Mouse (Mus musculus) hindbrain, embryonic 13.5 days (tissue): ENCODE data around the gene Selp. TPM values are rescaled to one million over a fixed set of nuclear protein-coding genes. Genes with fewer than 3 reads are reported as not detected.

Experiments
- ATAC-seq: fragments of 200-750 bp; cut with Nextera tagmentation; 2 replicates; pipeline ENCODE4 v1.8.0; 2017; ENCODE audit warnings: moderate TSS enrichment; ENCODE audit not compliant: low FRiP score
- H3K27ac ChIP-seq: fragments of 300-500 bp; sonication (generic); 2 replicates; pipeline ENCODE4 v1.5.1; 2015; ENCODE audit warnings: inconsistent platforms, mild to moderate bottlenecking, moderate library complexity
- H3K27me3 ChIP-seq: fragments of 300-500 bp; sonication (generic); 2 replicates; pipeline ENCODE4 v1.6.1; 2015; ENCODE audit warnings: mild to moderate bottlenecking, inconsistent platforms
- H3K36me3 ChIP-seq: fragments of 300-500 bp; sonication (generic); 2 replicates; pipeline ENCODE4 v1.6.1; 2015; ENCODE audit warnings: mild to moderate bottlenecking, inconsistent platforms
- H3K4me1 ChIP-seq: fragments of 300-500 bp; sonication (generic); replicated peaks from 2 replicates; pipeline ENCODE4 v1.6.1; 2015; ENCODE audit warnings: inconsistent platforms
- H3K4me2 ChIP-seq: fragments of 300-500 bp; sonication (generic); 2 replicates; pipeline ENCODE4 v1.6.1; 2015; ENCODE audit warnings: inconsistent platforms, mild to moderate bottlenecking, moderate library complexity
- H3K4me3 ChIP-seq: fragments of 300-500 bp; sonication (generic); 2 replicates; pipeline ENCODE4 v1.5.1; 2015; ENCODE audit warnings: mild to moderate bottlenecking, inconsistent platforms
- H3K9ac ChIP-seq: fragments of 300-500 bp; sonication (generic); 2 replicates; pipeline ENCODE4 v1.6.1; 2015; ENCODE audit warnings: mild to moderate bottlenecking, inconsistent platforms
- H3K9me3 ChIP-seq: fragments of 300-500 bp; sonication (generic); 2 replicates; pipeline ENCODE4 v1.6.1; 2016; ENCODE audit warnings: inconsistent platforms
- WGBS: fragments of 180-500 bp; shearing (Covaris S2); methylation state at CpG from one replicate; pipeline ENCODE4 v1.1.7; 2015; 5-methylcytosine and 5-hydroxymethylcytosine counted together
- polyA plus RNA-seq: library from polyadenylated mRNA; unstranded; fragments of >200 nt; fragmentation: Nextera tagmentation; extraction: Ambion mirVana; gene quantifications from 2 replicates; pipeline ENCODE4 v1.2.1, GENCODE M21; 2015

Gene Selp
- polyA plus RNA-seq, 1 experiment from 2014 or later: not detected

DNA sequence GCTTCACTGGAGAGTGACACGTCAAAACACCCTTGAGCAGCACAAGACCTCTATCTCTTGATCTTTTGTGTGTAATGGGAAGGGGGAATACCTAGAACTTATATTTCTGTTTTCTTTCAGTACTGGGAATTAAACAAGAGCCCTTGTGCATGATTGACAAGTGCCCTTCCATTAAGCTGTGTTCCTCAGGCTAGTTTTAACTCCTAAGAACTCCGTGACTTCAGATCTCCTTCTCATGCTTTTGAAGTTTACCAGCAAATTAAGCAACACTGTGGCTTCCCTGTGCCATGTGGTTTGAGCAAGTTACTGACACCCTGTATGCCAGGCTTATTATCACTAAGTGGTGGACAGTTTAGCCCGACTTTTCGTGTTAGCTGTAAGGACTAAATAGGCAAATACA is 32.0 kb upstream of the Selp start:
- no peaks in the 10 kb centered on the region for H3K36me3 ChIP-seq
- H3K9me3 ChIP-seq: no peaks in the 10 kb centered on the region
- no peak overlapping the region for H3K9ac ChIP-seq
- H3K27me3 ChIP-seq: no peaks in the 10 kb centered on the region
- no peak for ATAC-seq
- no peak overlapping the region for H3K4me3 ChIP-seq
- no peak overlapping the region for H3K4me2 ChIP-seq
- no peaks in the 10 kb centered on the region for H3K4me1 ChIP-seq
- WGBS: 90% methylated on average over 4 of the region's 4 CpGs
- no peak overlapping the region for H3K27ac ChIP-seq

DNA sequence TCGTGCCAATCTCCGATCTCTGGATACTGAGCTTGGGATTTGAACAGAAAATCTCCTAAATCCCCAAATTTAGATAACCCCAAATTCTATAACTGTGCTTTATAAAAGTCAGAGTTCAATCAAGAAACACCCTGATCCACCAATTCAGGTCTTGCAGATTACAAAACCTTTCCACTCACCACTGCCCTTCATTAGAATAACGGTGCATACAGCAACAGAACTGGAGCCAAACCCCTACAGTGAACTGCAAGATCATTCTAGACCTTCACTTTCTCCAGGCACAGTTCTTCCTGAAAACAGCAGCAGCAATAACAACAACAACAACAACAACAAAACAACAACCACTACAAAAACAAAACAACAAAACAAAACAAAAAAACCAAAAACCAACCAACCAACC is 28.3 kb upstream of the Selp start:
- ATAC-seq: no peak

DNA sequence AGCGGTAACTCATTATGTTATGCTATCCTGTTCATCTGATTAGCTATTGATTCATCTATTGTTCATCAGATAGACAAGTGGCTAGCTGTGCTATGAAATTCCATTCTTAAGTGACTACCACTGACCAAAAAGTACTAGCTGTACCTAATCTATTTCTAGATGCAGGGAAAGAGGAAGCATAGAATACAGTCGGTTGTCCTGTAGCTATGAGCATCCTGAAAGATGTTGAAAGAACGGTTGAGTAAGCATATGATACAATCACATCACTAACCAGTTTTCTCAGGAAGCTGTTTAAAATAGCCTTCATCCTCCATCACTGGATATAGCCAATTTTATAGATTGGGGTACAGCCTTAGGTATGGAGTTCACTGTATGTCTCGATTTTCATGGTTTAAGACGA is 27.2 kb upstream of the Selp start:
- H3K27me3 ChIP-seq: no peaks in the 10 kb centered on the region
- no peaks in the 10 kb centered on the region for H3K36me3 ChIP-seq
- H3K4me2 ChIP-seq: no peak overlapping the region
- H3K4me3 ChIP-seq: no peak overlapping the region
- H3K4me1 ChIP-seq: no peaks in the 10 kb centered on the region
- H3K9ac ChIP-seq: no peak overlapping the region
- no peak overlapping the region for H3K27ac ChIP-seq
- no peak for ATAC-seq
- 93% methylated on average over 5 of the region's 5 CpGs for WGBS
- no peaks in the 10 kb centered on the region for H3K9me3 ChIP-seq

More for the DNA sequence above, 28.3 kb upstream of the Selp start:
- Histone ChIP-seq H3K9me3 (no peaks in the 10 kb centered on the region), H3K27ac (no peak overlapping the region), H3K4me2 (no peak overlapping the region), H3K27me3 (no peaks in the 10 kb centered on the region), H3K9ac (no peak overlapping the region), H3K36me3 (no peaks in the 10 kb centered on the region), H3K4me3 (no peak overlapping the region), H3K4me1 (no peaks in the 10 kb centered on the region)
- 92% methylated on average over 3 of the region's 3 CpGs for WGBS

DNA sequence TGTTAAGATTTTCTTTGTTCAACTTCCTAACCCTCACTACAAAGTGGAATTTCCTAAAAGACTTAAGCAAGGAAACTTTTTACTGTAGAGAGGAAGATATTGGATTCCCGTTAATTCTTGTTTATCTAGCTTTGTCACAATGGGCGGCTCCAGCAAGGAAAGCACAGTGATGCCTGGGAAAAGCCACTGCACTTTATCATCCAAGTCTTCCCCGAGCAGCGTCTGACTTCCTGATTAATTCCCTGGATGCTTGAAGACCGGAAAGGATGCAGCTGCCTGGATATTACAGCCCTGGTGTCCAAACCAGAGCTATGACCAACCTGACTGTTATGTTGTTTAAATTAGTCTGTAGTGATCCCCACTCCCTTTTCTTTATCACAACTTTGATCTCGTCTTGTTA is 18.3 kb upstream of the Selp start:
- no peak overlapping the region for H3K27ac ChIP-seq
- H3K9ac ChIP-seq: no peak overlapping the region
- no peaks in the 10 kb centered on the region for H3K36me3 ChIP-seq
- no peaks in the 10 kb centered on the region for H3K9me3 ChIP-seq
- ATAC-seq: no peak
- no peaks in the 10 kb centered on the region for H3K4me1 ChIP-seq
- no peaks in the 10 kb centered on the region for H3K27me3 ChIP-seq
- 73% methylated on average over 6 of the region's 6 CpGs for WGBS
- no peak overlapping the region for H3K4me3 ChIP-seq
- H3K4me2 ChIP-seq: no peak overlapping the region

DNA sequence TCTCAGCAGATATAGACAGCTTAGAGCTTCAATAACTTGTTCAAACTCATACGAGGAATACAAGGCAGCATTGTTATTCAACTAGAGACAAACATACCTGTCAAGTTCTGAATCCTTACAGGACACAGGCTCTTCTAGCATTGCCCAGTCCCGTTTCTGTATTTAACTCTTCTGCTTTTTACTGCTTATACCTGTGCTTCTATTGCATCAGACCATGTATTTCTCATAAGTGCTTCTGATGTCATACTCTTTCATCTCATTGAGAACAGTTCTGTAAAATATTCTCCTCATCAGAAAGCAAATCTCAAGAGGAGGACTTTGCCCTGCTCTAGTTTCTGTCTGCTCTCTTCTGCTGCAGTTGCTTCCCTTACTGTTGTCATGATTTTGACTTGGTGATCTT is 17.2 kb upstream of the Selp start:
- ATAC-seq: no peak
- H3K27ac ChIP-seq: no peak overlapping the region
- H3K4me3 ChIP-seq: no peak overlapping the region
- H3K9me3 ChIP-seq: no peaks in the 10 kb centered on the region
- H3K9ac ChIP-seq: no peak overlapping the region
- WGBS: 80% methylated on average over 2 of the region's 2 CpGs
- H3K27me3 ChIP-seq: no peaks in the 10 kb centered on the region
- no peaks in the 10 kb centered on the region for H3K4me1 ChIP-seq
- no peaks in the 10 kb centered on the region for H3K36me3 ChIP-seq
- H3K4me2 ChIP-seq: no peak overlapping the region

DNA sequence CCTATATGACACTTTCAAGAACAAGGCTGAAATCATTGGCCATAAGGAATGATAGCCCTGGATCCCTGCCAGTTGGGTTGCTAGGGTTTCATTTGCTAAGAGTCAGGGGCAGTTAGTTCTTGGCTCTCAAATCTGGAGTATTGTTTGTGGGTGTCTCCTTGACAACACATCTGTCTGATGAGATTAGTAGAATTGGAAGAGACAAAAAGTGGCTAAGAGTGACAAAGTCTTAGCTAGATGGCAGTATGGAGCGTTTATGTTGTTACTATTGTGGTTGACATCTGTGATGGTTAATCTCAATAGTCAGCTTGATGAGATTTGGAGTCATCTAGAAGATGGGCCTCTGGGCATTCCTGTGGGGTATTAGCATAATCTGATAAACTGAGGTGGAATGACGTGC is 16.7 kb upstream of the Selp start:
- no peak overlapping the region for H3K27ac ChIP-seq
- no peak overlapping the region for H3K4me3 ChIP-seq
- no peak overlapping the region for H3K4me2 ChIP-seq
- ATAC-seq: no peak
- H3K9ac ChIP-seq: no peak overlapping the region
- no peaks in the 10 kb centered on the region for H3K27me3 ChIP-seq
- 77% methylated on average over 2 of the region's 2 CpGs for WGBS
- H3K36me3 ChIP-seq: no peaks in the 10 kb centered on the region
- no peaks in the 10 kb centered on the region for H3K9me3 ChIP-seq
- no peaks in the 10 kb centered on the region for H3K4me1 ChIP-seq

DNA sequence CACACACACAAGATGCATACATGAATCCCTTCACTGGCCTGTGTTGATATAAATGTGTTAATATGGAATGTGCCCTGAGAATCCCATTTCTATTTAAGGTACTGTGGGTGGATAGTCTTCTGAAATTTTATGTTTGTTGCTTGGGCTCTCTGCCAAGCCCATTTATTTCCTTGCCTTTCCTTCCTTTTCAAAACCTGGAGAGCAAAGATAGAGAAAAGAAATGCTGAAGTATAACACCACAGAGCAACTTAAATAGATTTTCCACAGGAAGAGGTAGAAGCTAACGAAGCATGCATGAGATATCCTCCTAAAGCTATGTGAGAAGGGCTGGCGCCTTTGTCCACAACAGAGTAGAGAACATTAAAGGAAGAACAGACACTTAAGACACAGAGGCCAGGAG is 5.3 kb upstream of the Selp start:
- WGBS: 88% methylated on average over 2 of the region's 2 CpGs
- Histone ChIP-seq H3K4me2 (no peak overlapping the region), H3K9me3 (no peaks in the 10 kb centered on the region), H3K4me1 (no peaks in the 10 kb centered on the region), H3K27ac (no peak overlapping the region), H3K36me3 (no peaks in the 10 kb centered on the region), H3K4me3 (no peak overlapping the region), H3K9ac (no peak overlapping the region), H3K27me3 (no peaks in the 10 kb centered on the region)
- ATAC-seq: no peak

DNA sequence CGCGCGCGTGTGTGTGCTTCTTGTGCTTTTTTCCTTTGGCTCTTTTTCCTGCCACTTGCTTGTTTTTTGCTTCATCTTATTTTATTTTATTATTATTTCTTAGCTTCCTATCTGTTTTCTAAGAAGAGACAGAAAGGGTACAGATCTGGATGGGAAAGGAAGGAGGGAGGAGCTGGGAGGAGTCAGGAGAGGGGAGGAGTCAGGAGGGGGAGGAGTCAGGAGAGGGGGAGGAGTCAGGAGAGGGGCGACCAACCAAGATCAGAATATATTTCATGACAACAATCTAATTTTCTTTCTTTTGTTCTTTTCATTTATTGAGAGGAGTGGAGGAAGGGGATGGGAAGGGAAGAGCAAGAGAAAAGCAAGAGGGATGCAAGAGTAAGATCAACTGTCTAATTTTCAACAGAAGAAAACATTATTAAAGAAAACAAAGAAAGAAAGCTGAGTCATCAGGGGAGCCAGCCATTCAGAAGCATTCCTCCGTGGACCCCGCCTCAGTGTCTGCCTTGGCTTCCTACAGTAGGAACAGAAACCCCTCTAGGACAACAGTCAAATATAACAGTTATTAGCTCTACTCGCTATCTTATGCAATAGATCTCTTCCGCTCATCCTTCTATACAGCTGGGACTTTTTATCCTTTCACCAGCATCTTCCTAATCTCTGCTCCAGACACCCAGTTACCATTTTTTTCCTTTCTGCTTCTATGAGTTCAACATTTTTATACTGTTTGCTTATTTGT is 4.3 kb upstream of the Selp start:
- H3K9ac ChIP-seq: no peak overlapping the region
- no peaks in the 10 kb centered on the region for H3K4me1 ChIP-seq
- H3K27ac ChIP-seq: no peak overlapping the region
- no peaks in the 10 kb centered on the region for H3K27me3 ChIP-seq
- no peak for ATAC-seq
- H3K9me3 ChIP-seq: no peaks in the 10 kb centered on the region
- no peak overlapping the region for H3K4me2 ChIP-seq
- WGBS: 92% methylated on average over 9 of the region's 9 CpGs
- H3K4me3 ChIP-seq: no peak overlapping the region
- no peaks in the 10 kb centered on the region for H3K36me3 ChIP-seq

DNA sequence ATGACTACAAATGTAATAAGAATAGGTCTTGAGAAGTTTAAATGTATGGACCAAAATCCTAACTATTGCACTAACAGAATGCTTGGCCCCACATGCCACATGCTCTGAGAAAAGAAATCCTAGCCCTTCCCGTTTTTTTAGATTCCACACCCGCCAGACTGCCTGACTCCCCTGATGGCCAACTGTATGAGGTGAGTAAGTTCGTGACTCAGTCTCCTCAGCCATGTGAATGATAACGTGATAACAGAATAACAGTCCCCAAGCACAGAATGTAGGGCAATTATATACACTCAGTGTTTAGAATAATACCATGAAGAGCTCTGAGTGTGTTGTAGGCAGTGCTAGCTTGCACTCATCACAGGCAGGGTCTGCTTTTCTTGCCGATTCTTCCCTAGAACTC is 784 bp upstream of the Selp start:
- H3K9me3 ChIP-seq: no peaks in the 10 kb centered on the region
- no peak overlapping the region for H3K9ac ChIP-seq
- no peaks in the 10 kb centered on the region for H3K36me3 ChIP-seq
- H3K4me2 ChIP-seq: no peak overlapping the region
- no peak overlapping the region for H3K27ac ChIP-seq
- ATAC-seq: no peak
- H3K4me3 ChIP-seq: no peak overlapping the region
- WGBS: 88% methylated on average over 5 of the region's 5 CpGs
- H3K4me1 ChIP-seq: no peaks in the 10 kb centered on the region
- no peaks in the 10 kb centered on the region for H3K27me3 ChIP-seq

DNA sequence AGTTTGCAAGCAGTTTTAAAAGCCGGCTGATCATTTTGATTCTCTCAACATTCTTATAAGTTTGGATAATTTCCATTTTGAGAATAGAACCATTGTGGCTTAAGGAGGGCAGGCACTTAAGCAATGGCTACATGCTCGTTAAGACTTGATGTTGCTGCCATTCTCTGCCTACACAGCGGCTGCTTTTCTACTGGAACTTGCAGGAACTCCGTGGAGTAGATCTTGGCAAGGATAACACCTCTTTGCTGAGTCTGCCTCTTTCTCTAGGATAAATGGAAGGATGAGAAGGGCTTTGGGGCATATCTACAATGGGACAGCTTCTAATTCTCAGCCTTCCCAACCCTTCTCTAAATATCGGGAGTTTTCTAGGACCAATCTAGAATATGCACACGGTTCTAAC is 583 bp downstream of the Selp start:
- no peak overlapping the region for H3K4me3 ChIP-seq
- H3K4me2 ChIP-seq: no peak overlapping the region
- no peak overlapping the region for H3K27ac ChIP-seq
- ATAC-seq: no peak
- no peak overlapping the region for H3K9ac ChIP-seq
- no peaks in the 10 kb centered on the region for H3K36me3 ChIP-seq
- H3K9me3 ChIP-seq: no peaks in the 10 kb centered on the region
- no peaks in the 10 kb centered on the region for H3K27me3 ChIP-seq
- 85% methylated on average over 6 of the region's 6 CpGs for WGBS
- H3K4me1 ChIP-seq: no peaks in the 10 kb centered on the region

DNA sequence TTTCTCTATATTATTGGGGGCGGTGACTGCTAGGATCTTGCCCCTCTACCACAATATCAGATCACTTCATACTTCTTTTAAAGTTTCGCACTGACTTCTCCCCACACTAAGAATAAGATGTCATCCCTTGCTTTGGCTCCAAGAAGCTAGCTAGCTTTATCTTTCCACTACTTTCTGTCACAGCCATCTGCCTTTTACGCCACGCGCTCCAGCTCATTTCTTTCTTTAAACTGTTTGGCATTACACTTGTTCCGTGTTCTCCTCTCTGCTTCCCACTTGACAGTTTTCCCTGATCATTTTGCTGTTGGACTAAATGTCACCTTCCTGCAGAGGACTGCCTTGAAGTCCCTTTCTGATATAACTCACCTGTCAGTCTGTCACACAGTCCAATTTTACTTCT is 2.8 kb downstream of the Selp start:
- H3K9me3 ChIP-seq: no peaks in the 10 kb centered on the region
- WGBS: 94% methylated on average over 6 of the region's 6 CpGs
- H3K36me3 ChIP-seq: no peaks in the 10 kb centered on the region
- no peak overlapping the region for H3K4me2 ChIP-seq
- H3K4me3 ChIP-seq: no peak overlapping the region
- no peaks in the 10 kb centered on the region for H3K27me3 ChIP-seq
- H3K27ac ChIP-seq: no peak overlapping the region
- H3K9ac ChIP-seq: no peak overlapping the region
- no peaks in the 10 kb centered on the region for H3K4me1 ChIP-seq
- ATAC-seq: no peak

DNA sequence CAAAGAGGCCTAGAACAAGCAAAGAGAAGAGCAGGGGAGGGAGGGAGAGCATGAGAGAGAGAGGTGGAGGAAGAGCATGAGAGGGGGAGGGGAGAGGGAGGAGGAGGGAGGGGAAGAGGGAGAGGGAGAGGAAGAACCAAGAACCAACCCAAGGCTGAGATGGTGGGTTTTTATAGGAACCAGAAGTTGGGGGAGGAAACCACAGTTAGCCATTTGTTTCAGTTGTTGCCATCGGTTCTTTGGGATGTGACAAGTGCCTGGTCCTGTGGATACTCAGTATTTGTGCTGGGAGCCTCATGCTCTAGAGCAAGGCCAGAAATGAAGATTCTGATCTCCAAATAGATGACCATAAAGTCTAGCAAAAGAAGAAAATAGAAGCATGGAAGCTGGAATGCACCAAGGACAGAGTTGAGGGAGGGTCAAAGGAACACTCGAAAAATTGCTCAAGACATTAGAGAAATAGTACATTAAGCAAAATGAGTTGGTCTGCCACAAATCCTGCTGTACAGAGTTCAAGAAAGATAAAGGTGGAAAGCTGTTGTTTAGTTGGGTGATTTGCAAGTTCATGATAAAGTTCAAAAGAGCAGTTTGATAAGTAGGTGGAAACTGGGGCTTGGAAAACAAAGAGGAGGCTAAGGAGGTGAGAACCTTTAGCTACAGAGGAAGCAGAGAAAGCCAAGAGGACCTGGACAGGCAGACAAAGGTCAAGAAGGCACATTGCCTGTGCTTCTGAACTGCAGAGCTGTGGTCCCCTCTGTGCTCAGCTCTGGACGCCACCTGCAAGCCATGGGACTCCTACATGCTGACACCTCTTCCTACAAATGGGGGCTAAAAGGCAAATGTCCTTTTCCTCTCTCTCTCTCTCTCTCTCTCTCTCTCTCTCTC is 5.1 kb downstream of the Selp start:
- WGBS: 86% methylated on average over 3 of the region's 3 CpGs
- Histone ChIP-seq H3K27me3 (no peaks in the 10 kb centered on the region), H3K9ac (no peak overlapping the region), H3K9me3 (no peaks in the 10 kb centered on the region), H3K4me3 (no peak overlapping the region), H3K4me2 (no peak overlapping the region), H3K4me1 (no peaks in the 10 kb centered on the region), H3K27ac (no peak overlapping the region), H3K36me3 (no peaks in the 10 kb centered on the region)
- no peak for ATAC-seq

DNA sequence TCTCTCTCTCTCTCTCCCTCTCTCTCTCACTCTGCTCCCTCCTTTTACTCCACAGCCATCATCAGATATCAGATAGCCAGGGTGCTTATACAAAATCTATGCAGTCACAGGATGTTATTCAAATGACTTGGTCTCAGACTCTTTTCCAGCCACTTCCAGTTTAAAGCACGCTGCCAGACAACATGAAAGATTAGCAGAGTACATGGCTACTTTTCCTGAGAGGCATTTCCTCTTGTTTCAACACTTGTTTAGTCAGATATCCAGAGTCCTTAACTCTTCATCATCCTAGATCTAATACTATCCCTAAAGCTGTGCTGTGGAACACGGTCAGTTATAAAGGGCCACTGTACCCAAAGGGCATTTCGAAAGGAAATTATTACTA is 5.7 kb downstream of the Selp start:
- H3K4me2 ChIP-seq: no peak overlapping the region
- H3K9me3 ChIP-seq: no peaks in the 10 kb centered on the region
- ATAC-seq: no peak
- no peak overlapping the region for H3K9ac ChIP-seq
- no peak overlapping the region for H3K27ac ChIP-seq
- no peaks in the 10 kb centered on the region for H3K36me3 ChIP-seq
- 89% methylated on average over 3 of the region's 3 CpGs for WGBS
- H3K4me3 ChIP-seq: no peak overlapping the region
- H3K4me1 ChIP-seq: no peaks in the 10 kb centered on the region
- H3K27me3 ChIP-seq: no peaks in the 10 kb centered on the region
